Mouse (Mus musculus) small intestine, adult 2 months (tissue): ENCODE results near the gene Adgrg3. TPM values are rescaled to one million over a fixed set of nuclear protein-coding genes. Genes with fewer than 3 reads are reported as not detected.

ENCODE experiments used
- H3K27ac ChIP-seq: fragments of 200-500 bp; 2 replicates; pipeline ENCODE4 v1.5.1; 2012; ENCODE audit warnings: low read depth, low read length, control low read depth, inconsistent platforms; ENCODE audit not compliant: insufficient read depth
- H3K27me3 ChIP-seq: fragments of 200-500 bp; 2 replicates; pipeline ENCODE4 v1.6.1; 2012; ENCODE audit warnings: mild to moderate bottlenecking, moderate library complexity, low read length, inconsistent platforms; ENCODE audit not compliant: control insufficient read depth, insufficient read depth
- H3K36me3 ChIP-seq: fragments of 200-500 bp; 2 replicates; pipeline ENCODE4 v1.6.1; 2012; ENCODE audit warnings: mild to moderate bottlenecking, low read length, control low read depth, inconsistent platforms; ENCODE audit not compliant: control insufficient read depth, insufficient read depth
- H3K4me1 ChIP-seq: fragments of 200-500 bp; 2 replicates; pipeline ENCODE4 v1.6.1; 2012; ENCODE audit warnings: low read length, inconsistent platforms, mixed read lengths; ENCODE audit not compliant: control insufficient read depth, insufficient read depth, insufficient read length
- H3K4me3 ChIP-seq: fragments of 200-500 bp; 2 replicates; pipeline ENCODE4 v1.5.1; 2012; ENCODE audit warnings: low read depth, mild to moderate bottlenecking, control low read depth, inconsistent platforms, low read length, moderate library complexity
- CTCF ChIP-seq: fragments of 200-500 bp; IDR thresholded peaks from 2 replicates; pipeline ENCODE4 v1.5.1; 2012; ENCODE audit warnings: low read depth, mild to moderate bottlenecking, control low read depth, inconsistent platforms, low read length, moderate library complexity, mixed read lengths; ENCODE audit not compliant: insufficient replicate concordance, insufficient read length; ENCODE audit errors: extremely low read depth
- POLR2A ChIP-seq: fragments of 200-500 bp; IDR thresholded peaks from 2 replicates; pipeline ENCODE4 v1.6.1; 2012; ENCODE audit warnings: low read depth, mild to moderate bottlenecking, control low read depth, inconsistent platforms, low read length, moderate library complexity
- WGBS: fragments of 180-500 bp; shearing (Covaris S2); methylation state at CpG from one replicate; pipeline ENCODE4 v1.1.7; 2018; 5-methylcytosine and 5-hydroxymethylcytosine counted together
- polyA plus RNA-seq: library from polyadenylated mRNA; depleted of rRNA; stranded (reverse); fragments of >200 nt; gene quantifications from 2 replicates; pipeline ENCODE4 v1.2.3, GENCODE M21; 2012

Gene Adgrg3
- polyA plus RNA-seq, 1 experiment = 7.6 TPM

DNA sequence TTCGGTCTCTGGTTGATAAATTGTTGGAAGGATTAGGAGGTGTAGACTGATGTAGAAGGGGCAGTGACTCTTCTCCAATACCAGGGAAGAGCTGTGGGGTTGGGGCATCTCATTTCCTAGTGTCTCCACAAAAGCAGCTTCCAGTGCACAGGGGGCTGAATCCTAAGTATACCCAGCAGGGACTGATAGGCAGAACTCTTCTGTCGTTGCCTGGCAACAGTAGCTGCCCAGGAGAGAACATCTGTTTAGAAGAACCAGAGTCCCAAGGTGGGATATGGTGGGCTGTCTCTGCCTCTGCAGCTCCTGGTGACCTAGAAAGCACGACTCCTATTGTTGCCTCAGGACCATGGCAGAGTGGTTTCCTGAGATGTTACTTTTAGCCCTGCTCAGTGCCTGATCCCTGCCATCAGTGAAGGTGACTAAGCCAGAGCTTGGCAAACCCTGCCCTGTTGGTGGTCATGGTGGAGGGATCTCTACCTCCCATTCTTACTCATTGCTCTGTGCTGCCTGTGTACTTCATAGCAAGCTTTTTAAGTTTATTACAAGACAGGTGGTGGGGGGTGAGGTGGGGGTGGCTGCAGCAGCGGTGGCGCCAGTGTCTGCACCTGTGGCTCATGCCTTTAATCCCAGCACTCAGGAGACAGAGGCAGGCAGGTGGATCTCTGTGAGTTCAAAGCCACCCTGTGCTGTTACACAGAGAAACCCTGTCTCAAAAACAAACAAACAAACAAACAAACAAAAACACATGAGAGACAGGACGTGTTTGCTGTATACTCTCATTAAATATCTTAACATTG lies 30.6 kb downstream of the Adgrg3 start:
- Histone ChIP-seq H3K4me3 (no peak overlapping the region), H3K36me3 (no peaks in the 10 kb centered on the region), H3K27me3 (no peaks in the 10 kb centered on the region), H3K4me1 (no peaks in the 10 kb centered on the region), H3K27ac (no peak overlapping the region)
- 58% methylated on average over 6 of the region's 6 CpGs for WGBS
- TF ChIP-seq CTCF (no peak), POLR2A (no peak)

- Histone ChIP-seq H3K27ac (no peak overlapping the region), H3K36me3 (no peaks in the 10 kb centered on the region), H3K4me1 (no peaks in the 10 kb centered on the region), H3K4me3 (no peak overlapping the region), H3K27me3 (no peaks in the 10 kb centered on the region)
- TF ChIP-seq POLR2A (no peak), CTCF (no peak)
- WGBS = 50% methylated on average over 2 of the region's 2 CpGs
These were observed 32.1 kb downstream of the Adgrg3 start for GRCm38 (mm10) chr8:95049636-95050035.

DNA sequence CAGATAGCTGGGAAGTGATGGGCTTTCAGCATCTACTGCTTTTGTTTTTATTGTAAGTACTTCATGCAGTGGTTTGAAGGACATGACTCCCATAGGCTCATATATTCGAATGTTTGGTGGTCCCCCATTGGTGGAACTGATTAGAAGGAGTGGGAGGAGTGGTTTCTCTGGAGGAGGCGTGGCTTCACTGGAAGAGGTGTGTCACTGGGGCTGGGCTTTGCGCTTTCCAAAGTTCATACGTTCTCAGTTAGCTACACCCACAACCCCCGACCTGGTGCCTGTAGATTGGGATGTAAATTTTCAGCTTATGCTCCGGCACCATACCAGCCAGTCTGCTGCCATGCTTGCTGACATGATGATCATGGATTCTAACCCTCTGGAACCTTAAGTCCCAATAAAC lies 36.9 kb downstream of the Adgrg3 start:
- Histone ChIP-seq H3K4me3 (no peak overlapping the region), H3K27me3 (no peaks in the 10 kb centered on the region), H3K4me1 (no peaks in the 10 kb centered on the region), H3K36me3 (no peaks in the 10 kb centered on the region), H3K27ac (no peak overlapping the region)
- 46% methylated on average over 6 of the region's 6 CpGs for WGBS
- no peak for TF ChIP-seq CTCF
- no peak for TF ChIP-seq POLR2A

DNA sequence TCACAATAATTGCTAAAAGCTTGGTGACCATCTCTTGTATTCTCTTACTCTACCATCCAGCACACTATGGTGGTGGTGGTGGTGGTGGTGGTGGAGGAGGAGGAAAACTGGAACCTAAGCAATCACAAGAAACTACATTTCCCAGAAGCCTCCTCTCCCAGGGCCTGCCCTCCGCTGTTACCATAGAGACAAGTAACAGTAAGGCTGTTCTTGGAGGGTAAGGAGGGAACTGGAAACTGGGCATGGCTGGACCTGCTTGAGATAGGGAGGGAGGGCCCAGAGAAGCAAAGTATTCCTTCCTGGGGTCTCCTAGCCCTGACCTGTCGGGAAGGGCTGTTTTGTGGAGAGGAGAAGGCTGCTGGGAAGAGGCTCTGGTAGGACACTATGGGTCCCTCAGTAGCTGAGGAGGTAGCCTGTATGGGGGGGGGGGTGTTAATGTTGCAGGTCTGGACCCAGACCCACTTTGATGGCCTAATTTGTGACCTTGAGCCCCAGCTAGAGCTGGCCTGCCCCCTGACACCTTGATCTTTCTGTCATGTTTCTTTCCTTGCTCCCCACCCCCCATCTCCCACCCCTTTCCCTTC lies 37.5 kb downstream of the Adgrg3 start, which contains the start of gene Drc7:
Gene Drc7, plus strand, starts transcription at position 177 of the 584 bp plus-strand sequence.
- TF ChIP-seq POLR2A = no peak
- TF ChIP-seq CTCF = no peak
- H3K4me3 ChIP-seq = no peak within 1 kb of the TSS
- no peak within 1 kb of the TSS for H3K27ac ChIP-seq
- no peaks in the 10 kb centered on the region for H3K27me3 ChIP-seq
- no peaks in the 10 kb centered on the region for H3K36me3 ChIP-seq
- 23% methylated on average over 2 of the region's 2 CpGs for WGBS
- H3K4me1 ChIP-seq = no peaks in the 10 kb centered on the region

DNA sequence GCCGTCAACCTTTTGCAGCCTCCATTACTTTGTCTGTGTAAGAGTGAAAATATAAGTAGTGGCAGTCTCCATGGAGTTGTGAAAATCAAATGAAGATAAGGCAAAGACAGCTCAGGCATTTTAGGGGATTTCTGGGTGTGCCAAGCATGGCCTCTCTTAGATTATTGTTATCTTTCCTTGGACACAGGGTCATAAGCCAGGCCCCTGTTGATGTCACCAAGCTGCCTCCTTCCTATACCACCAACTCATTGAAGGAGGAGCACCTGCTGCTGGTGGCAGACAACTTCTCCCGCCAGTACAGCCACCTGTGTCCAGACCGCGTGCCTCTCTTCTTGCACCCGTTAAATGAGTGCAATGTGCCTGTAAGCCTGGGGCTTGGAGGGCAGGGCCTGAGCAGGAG lies 38.9 kb downstream of the Adgrg3 start:
- H3K4me1 ChIP-seq = no peaks in the 10 kb centered on the region
- no peaks in the 10 kb centered on the region for H3K27me3 ChIP-seq
- H3K27ac ChIP-seq = no peak overlapping the region
- no peak overlapping the region for H3K4me3 ChIP-seq
- 67% methylated on average over 5 of the region's 5 CpGs for WGBS
- TF ChIP-seq CTCF = no peak
- TF ChIP-seq POLR2A = no peak
- no peaks in the 10 kb centered on the region for H3K36me3 ChIP-seq

DNA sequence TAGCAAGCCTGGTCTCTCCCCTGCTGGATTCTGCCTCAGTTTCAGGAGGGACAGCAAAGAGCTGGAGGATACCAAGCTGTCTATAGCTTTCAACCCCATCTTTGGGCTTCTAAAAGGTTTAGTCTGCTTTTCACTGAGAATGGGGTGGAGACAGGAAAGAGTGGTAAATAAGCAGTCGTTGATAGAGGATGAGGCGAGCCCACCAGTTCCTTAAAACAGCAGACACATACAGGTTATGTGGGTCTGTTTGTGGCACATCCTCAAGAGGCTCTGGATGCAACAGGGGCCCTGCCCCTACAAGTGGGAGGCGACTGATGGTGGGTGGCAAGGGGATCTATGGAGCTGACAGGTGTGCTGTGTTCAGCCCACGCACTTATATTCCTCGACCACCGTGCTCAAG lies 41.2 kb downstream of the Adgrg3 start:
- 68% methylated on average over 6 of the region's 6 CpGs for WGBS
- Histone ChIP-seq H3K36me3 (no peaks in the 10 kb centered on the region), H3K4me3 (no peak overlapping the region), H3K27me3 (no peaks in the 10 kb centered on the region), H3K4me1 (no peaks in the 10 kb centered on the region), H3K27ac (no peak overlapping the region)
- TF ChIP-seq POLR2A (no peak), CTCF (no peak)

- no peak overlapping the region for H3K4me3 ChIP-seq
- WGBS = 55% methylated on average over 6 of the region's 6 CpGs
- TF ChIP-seq POLR2A = no peak
- TF ChIP-seq CTCF = no peak
These were observed 42.5 kb downstream of the Adgrg3 start for GRCm38 (mm10) chr8:95059812-95060533.

More at GRCm38 (mm10) chr8:95059812-95060533, 42.5 kb downstream of the Adgrg3 start:
- Histone ChIP-seq H3K36me3 (no peaks in the 10 kb centered on the region), H3K27ac (no peak overlapping the region), H3K4me1 (no peaks in the 10 kb centered on the region), H3K27me3 (no peaks in the 10 kb centered on the region)
